Mouse (Mus musculus) megakaryocyte, embryonic 14.5 days (primary cell): ENCODE measurements at regions not wholly inside any gene's neighbourhood (a gene's known extent, or its start where the extent isn't known, plus 50 kb on each side); places are given as distances from the start of the nearest gene placed in this dataset.

Experiments
- FLI1 ChIP-seq: IDR thresholded peaks from 2 replicates; pipeline ENCODE4 v1.6.1; 2012; ENCODE audit warnings: low read length, inconsistent platforms, mixed read lengths
- GATA1 ChIP-seq: IDR thresholded peaks from 3 replicates; pipeline ENCODE4 v1.6.1; 2012; ENCODE audit warnings: mixed read lengths, low read length, inconsistent platforms, borderline replicate concordance

- TF ChIP-seq FLI1 (no peak), GATA1 (no peak)
Observed at GRCm38 (mm10) chr2:159307001-159307400, 512.4 kb downstream of the Dhx35 start.
